Mouse (Mus musculus) limb, embryonic 11.5 days (tissue): Measurements from ENCODE around the gene Med24. TPM values are rescaled to one million over a fixed set of nuclear protein-coding genes. Genes with fewer than 3 reads are reported as not detected.
A peak's percentile ranks its signal among the peaks of the same experiment; 100 is the strongest.

Experiments
- ATAC-seq: fragments of 200-750 bp; cut with Nextera tagmentation; 2 replicates; pipeline ENCODE4 v1.8.0; 2017; ENCODE audit warnings: low read depth; ENCODE audit not compliant: insufficient number of reproducible peaks, low FRiP score, low TSS enrichment
- DNase-seq: peaks from one replicate; pipeline ENCODE4 v3.0.0-alpha.2; 2015; ENCODE audit warnings: low spot score
- H3K27ac ChIP-seq: fragments of 300-500 bp; sonication (generic); replicated peaks from 2 replicates; pipeline ENCODE4 v1.5.1; 2014; ENCODE audit warnings: low read depth, mild to moderate bottlenecking, low read length
- H3K27me3 ChIP-seq: fragments of 300-500 bp; sonication (generic); 2 replicates; pipeline ENCODE4 v1.6.1; 2014; ENCODE audit warnings: mild to moderate bottlenecking, low read length, mixed read lengths; ENCODE audit not compliant: control insufficient read depth, insufficient read depth
- H3K36me3 ChIP-seq: fragments of 300-500 bp; sonication (generic); 2 replicates; pipeline ENCODE4 v1.6.1; 2014; ENCODE audit warnings: mild to moderate bottlenecking, low read length, moderate library complexity, mixed read lengths; ENCODE audit not compliant: control insufficient read depth, insufficient read depth
- H3K4me1 ChIP-seq: fragments of 300-500 bp; sonication (generic); 2 replicates; pipeline ENCODE4 v1.6.1; 2014; ENCODE audit warnings: low read length, mixed read lengths; ENCODE audit not compliant: control insufficient read depth, insufficient read depth
- H3K4me2 ChIP-seq: fragments of 300-500 bp; sonication (generic); 2 replicates; pipeline ENCODE4 v1.6.1; 2014; ENCODE audit warnings: low read depth, mild to moderate bottlenecking, moderate library complexity; ENCODE audit not compliant: severe bottlenecking
- H3K4me3 ChIP-seq: fragments of 300-500 bp; sonication (generic); 2 replicates; pipeline ENCODE4 v1.5.1; 2014; ENCODE audit warnings: low read depth, low read length
- H3K9ac ChIP-seq: fragments of 300-500 bp; sonication (generic); 2 replicates; pipeline ENCODE4 v1.6.1; 2014; ENCODE audit warnings: mild to moderate bottlenecking, low read length
- H3K9me3 ChIP-seq: fragments of 300-500 bp; sonication (generic); 2 replicates; pipeline ENCODE4 v1.6.1; 2016; ENCODE audit warnings: low read length; ENCODE audit not compliant: control insufficient read depth
- WGBS: fragments of 180-500 bp; shearing (Covaris S2); extraction: QIAGEN DNeasy Blood & Tissue Kit; methylation state at CpG from one replicate; pipeline ENCODE4 v1.1.7; 2014; 5-methylcytosine and 5-hydroxymethylcytosine counted together
- polyA plus RNA-seq: library from polyadenylated mRNA; unstranded; fragments of >200 nt; fragmentation: Nextera tagmentation; extraction: Ambion mirVana; gene quantifications from 2 replicates; pipeline ENCODE4 v1.2.1, GENCODE M21; 2014

Med24 gene
- polyA plus RNA-seq, 1 experiment from 2014 or later, result 68.0 TPM

DNA sequence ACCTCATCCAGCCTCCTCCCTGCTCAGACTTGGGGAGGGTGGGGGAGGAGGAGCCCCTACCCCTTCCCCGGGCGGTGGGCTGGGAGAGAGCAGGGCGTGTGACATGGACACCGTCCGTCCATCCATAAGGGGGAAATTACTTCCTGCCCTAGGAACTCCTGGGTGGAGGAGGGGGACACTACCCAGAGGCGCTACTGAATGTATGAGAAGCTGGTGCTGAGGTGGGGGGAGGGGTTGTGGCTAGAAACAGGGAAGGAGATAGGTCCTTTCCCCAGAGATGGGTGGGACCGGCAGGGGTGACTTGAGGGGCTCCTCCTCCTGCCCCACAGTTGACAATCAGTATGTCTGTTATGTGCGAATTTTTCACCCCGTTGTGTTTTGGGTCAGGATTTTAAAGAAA is 38.0 kb upstream of the Med24 start:
- no peak for DNase-seq
- Histone ChIP-seq H3K4me1 (peaks cover 21% of the 10 kb centered on the region), H3K4me3 (no peak overlapping the region), H3K36me3 (peaks cover 13% of the 10 kb centered on the region), H3K27ac (no peak overlapping the region), H3K9ac (no peak overlapping the region), H3K9me3 (no peaks in the 10 kb centered on the region), H3K27me3 (no peaks in the 10 kb centered on the region), H3K4me2 (no peak overlapping the region)
- ATAC-seq, result peak; percentile 13; the same call in 1 of the 2 replicates
- WGBS, result 11% methylated on average over 9 of the region's 9 CpGs

DNA sequence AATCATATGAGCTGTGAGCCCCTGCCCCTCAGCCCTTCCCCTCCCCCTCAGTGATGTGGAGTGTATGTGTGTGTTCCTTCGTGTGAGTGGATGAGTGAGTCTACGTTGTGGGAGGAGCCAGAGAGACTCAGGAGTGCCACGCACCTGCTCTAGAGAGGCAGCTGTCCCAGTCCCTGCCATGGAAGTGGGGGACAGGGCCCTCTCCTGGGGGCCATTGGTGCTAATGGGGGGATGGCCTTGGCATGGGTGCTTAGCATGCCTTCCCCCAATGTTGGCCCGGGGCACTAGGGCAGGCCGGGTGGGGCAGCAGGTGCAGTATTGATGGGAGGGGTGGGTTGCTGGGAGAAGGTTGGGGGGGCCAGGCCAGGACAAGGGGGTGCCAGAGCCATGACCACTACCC is 37.6 kb upstream of the Med24 start:
- H3K36me3 ChIP-seq, result peaks cover 13% of the 10 kb centered on the region
- peaks cover 21% of the 10 kb centered on the region for H3K4me1 ChIP-seq
- no peak overlapping the region for H3K9ac ChIP-seq
- H3K4me3 ChIP-seq, result no peak overlapping the region
- no peaks in the 10 kb centered on the region for H3K9me3 ChIP-seq
- no peak overlapping the region for H3K4me2 ChIP-seq
- ATAC-seq, result no peak
- DNase-seq, result no peak
- H3K27me3 ChIP-seq, result no peaks in the 10 kb centered on the region
- H3K27ac ChIP-seq, result no peak overlapping the region
- WGBS, result 64% methylated on average over 5 of the region's 5 CpGs

DNA sequence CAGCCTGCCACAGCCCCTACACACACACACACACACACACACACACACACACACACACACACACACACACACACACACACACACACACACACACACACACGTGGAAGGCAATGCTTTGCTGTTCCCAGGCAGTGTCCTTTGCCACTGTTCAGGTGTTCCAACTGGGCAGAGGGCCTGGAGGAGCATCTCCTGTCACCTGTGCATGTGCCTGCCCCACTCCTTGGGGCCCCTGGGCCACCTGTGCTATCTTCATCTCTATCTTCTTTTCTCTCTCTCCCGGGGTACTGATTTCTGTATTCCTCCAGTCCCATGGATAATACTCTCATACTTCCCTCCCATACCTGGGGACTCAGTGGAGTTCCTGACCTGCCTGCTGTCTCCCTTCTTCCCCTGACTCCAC is 37.1 kb upstream of the Med24 start:
- Histone ChIP-seq H3K27ac (no peak overlapping the region), H3K4me3 (no peak overlapping the region), H3K36me3 (peaks cover 13% of the 10 kb centered on the region), H3K9me3 (no peaks in the 10 kb centered on the region), H3K4me2 (no peak overlapping the region), H3K27me3 (no peaks in the 10 kb centered on the region), H3K9ac (no peak overlapping the region), H3K4me1 (peaks cover 21% of the 10 kb centered on the region)
- DNase-seq, result no peak
- no peak for ATAC-seq
- WGBS, result 60% methylated on average over 2 of the region's 2 CpGs

DNA sequence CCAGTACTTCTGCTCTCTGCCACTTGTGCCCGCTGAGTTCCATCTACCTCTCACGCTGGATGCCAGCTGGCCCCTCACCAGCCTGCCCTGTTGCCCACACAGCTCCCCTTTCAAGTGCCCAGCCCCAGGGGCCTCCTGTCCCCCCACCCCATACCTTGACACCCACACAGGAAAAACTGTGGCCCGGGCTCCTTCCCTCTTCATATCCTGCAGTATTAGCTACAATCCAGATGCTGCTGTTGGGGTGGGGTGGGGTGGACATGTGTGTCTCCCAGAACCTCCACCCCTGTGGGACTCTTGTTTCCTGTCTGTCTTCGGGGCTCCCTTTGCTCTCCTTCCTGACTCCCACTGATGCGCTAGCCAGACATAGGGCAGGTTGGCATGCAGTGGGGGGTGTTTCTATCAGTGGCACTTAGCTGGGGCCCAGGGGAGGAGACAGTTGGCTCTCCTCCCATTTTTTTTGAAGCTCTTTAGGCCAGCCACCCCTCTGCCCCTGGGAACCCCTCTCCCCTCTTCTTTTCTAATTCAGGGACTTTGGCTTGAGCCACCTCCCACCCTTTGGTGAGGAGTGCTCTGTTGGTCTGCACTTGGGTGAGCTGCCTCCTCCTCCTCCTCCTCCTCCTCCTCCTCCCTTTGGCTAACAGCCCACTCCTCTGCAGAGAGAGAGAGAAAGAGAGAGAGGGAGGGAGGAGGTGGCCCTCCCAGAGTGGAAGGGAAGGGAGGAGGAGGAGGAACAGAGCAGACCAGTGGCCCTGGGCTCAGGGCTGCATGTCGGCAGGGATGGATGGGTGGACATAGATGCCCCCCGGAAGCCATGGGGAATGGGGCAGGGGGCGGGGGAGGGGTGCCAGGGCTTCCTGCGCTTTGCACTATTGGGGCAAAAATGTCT is 36.4 kb upstream of the Med24 start:
- WGBS, result 60% methylated on average over 7 of the region's 9 CpGs
- no peak for DNase-seq
- H3K27ac ChIP-seq, result no peak overlapping the region
- no peaks in the 10 kb centered on the region for H3K9me3 ChIP-seq
- no peak for ATAC-seq
- peaks cover 21% of the 10 kb centered on the region for H3K4me1 ChIP-seq
- no peaks in the 10 kb centered on the region for H3K27me3 ChIP-seq
- H3K4me2 ChIP-seq, result no peak overlapping the region
- H3K4me3 ChIP-seq, result no peak overlapping the region
- H3K9ac ChIP-seq, result no peak overlapping the region
- peaks cover 15% of the 10 kb centered on the region for H3K36me3 ChIP-seq

DNA sequence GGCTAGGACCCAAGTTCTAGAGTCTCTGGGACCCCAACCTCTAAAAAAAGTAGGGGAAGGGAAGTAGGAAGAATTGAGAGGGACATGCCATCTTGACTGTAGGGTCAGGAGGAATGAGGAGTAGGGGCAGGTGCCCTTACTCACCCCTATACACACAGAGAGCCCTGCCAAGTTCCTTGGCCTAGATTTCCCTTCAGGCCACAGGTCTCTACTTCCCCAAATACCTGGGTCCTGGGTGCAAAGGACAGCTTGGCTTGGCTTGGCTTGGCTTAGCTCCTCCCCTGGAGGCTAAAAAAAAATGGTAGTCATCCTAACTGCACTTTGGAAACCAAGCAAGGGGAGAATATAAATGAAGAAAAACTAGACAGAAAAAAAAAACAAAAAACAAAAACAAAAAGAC is 35.5 kb upstream of the Med24 start:
- Histone ChIP-seq H3K9me3 (no peaks in the 10 kb centered on the region), H3K27ac (no peak overlapping the region), H3K4me1 (peaks cover 21% of the 10 kb centered on the region), H3K27me3 (no peaks in the 10 kb centered on the region), H3K9ac (no peak overlapping the region), H3K36me3 (peaks cover 15% of the 10 kb centered on the region), H3K4me2 (no peak overlapping the region), H3K4me3 (no peak overlapping the region)
- DNase-seq, result no peak
- no peak for ATAC-seq

DNA sequence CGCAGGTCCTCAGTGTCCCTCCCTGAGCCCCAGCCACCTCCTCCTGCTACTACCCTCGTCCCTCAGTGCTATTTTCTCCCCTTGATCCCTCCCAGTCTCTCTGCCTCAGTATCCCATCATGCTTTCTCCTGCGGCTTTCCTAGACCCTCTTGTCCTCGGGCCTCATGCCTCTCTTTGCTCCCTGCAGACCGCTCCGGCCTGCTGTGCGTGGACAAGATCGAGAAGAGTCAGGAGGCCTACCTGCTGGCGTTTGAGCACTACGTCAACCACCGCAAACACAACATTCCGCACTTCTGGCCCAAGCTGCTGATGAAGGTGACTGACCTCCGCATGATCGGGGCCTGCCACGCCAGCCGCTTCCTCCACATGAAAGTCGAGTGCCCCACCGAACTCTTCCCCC is 34.9 kb upstream of the Med24 start:
- Histone ChIP-seq H3K27me3 (no peaks in the 10 kb centered on the region), H3K36me3 (peaks cover 13% of the 10 kb centered on the region), H3K4me1 (peaks cover 21% of the 10 kb centered on the region), H3K27ac (no peak overlapping the region), H3K4me3 (no peak overlapping the region), H3K9me3 (no peaks in the 10 kb centered on the region), H3K9ac (no peak overlapping the region), H3K4me2 (no peak overlapping the region)
- 80% methylated on average over 18 of the region's 18 CpGs for WGBS
- DNase-seq (no peak), ATAC-seq (no peak)

DNA sequence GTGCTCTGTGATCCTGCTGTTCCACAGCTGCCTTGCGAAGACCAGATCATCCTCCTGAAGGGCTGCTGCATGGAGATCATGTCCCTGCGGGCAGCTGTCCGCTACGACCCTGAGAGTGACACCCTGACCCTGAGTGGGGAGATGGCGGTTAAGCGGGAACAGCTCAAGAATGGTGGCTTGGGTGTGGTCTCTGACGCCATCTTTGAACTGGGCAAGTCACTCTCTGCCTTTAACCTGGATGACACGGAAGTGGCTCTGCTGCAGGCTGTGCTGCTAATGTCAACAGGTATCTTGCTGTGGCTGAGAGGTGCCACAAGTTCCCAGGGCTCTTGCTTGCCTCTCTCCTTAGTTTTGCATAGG is 34.2 kb upstream of the Med24 start:
- ATAC-seq (no peak), DNase-seq (no peak)
- Histone ChIP-seq H3K27ac (no peak overlapping the region), H3K4me1 (peaks cover 20% of the 10 kb centered on the region), H3K4me3 (no peak overlapping the region), H3K36me3 (peaks cover 13% of the 10 kb centered on the region), H3K9me3 (no peaks in the 10 kb centered on the region), H3K4me2 (no peak overlapping the region), H3K9ac (no peak overlapping the region), H3K27me3 (no peaks in the 10 kb centered on the region)
- WGBS, result 89% methylated on average over 8 of the region's 8 CpGs

DNA sequence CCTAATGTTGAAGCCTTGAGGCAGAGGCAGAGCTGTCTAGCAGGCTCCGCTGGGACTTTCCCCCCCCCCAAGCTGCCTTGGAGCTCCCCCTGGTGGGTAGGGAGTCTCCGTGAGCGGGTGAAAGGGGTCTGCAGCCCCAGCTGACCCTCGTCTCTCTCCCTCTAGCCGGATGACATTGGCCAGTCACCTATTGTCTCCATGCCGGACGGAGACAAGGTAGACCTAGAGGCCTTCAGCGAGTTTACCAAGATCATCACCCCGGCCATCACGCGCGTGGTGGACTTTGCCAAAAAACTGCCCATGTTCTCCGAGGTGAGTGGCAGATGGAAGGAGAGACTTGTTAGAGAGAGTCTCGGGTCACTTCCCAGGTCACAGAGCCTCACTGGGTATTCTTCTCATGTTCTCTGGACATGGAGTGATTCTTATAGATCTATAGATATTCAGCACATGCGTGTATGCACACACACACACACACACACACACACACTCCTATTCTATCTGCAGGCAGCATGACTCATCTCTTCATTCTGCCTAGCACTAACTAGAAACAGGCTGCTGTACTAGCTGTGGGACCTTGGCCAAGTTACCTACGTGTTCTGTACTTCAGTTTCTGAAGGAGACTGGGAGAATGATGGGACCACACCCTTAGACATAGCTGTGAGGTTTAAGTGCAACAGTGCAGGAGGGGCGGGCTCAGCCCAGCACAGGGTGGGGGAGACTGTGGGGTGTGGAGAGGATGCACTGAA is 33.7 kb upstream of the Med24 start:
- Histone ChIP-seq H3K36me3 (peaks cover 10% of the 10 kb centered on the region), H3K4me3 (no peak overlapping the region), H3K4me2 (no peak overlapping the region), H3K9ac (no peak overlapping the region), H3K27ac (no peak overlapping the region), H3K4me1 (peaks cover 15% of the 10 kb centered on the region), H3K27me3 (no peaks in the 10 kb centered on the region), H3K9me3 (no peaks in the 10 kb centered on the region)
- ATAC-seq (no peak), DNase-seq (no peak)
- 70% methylated on average over 17 of the region's 17 CpGs for WGBS
